Mouse (Mus musculus) lung, embryonic 14.5 days (tissue): ENCODE results near the gene Alx3. TPM values are rescaled to one million over a fixed set of nuclear protein-coding genes. Genes with fewer than 3 reads are reported as not detected.

Experiments
- ATAC-seq: fragments of 200-750 bp; cut with Nextera tagmentation; 2 replicates; pipeline ENCODE4 v1.8.0; 2017; ENCODE audit warnings: mild to moderate bottlenecking, moderate TSS enrichment, moderate library complexity; ENCODE audit not compliant: insufficient read depth
- DNase-seq: peaks from one replicate; pipeline ENCODE4 v3.0.0-alpha.2; 2015
- H3K27ac ChIP-seq: fragments of 300-500 bp; sonication (generic); 2 replicates; pipeline ENCODE4 v1.5.1; 2014; ENCODE audit warnings: low read depth, mild to moderate bottlenecking, moderate library complexity
- H3K27me3 ChIP-seq: fragments of 300-500 bp; sonication (generic); 2 replicates; pipeline ENCODE4 v1.6.1; 2014; ENCODE audit warnings: low read length, control low read depth; ENCODE audit not compliant: insufficient read depth
- H3K36me3 ChIP-seq: fragments of 300-500 bp; sonication (generic); 2 replicates; pipeline ENCODE4 v1.6.1; 2014; ENCODE audit warnings: control low read depth; ENCODE audit not compliant: insufficient read depth
- H3K4me1 ChIP-seq: fragments of 300-500 bp; sonication (generic); 2 replicates; pipeline ENCODE4 v1.6.1; 2014; ENCODE audit warnings: antibody characterized with exemption, control low read depth; ENCODE audit not compliant: insufficient read depth
- H3K4me2 ChIP-seq: fragments of 300-500 bp; sonication (generic); 2 replicates; pipeline ENCODE4 v1.6.1; 2014; ENCODE audit warnings: mild to moderate bottlenecking
- H3K4me3 ChIP-seq: fragments of 300-500 bp; sonication (generic); 2 replicates; pipeline ENCODE4 v1.5.1; 2014; ENCODE audit warnings: low read depth, low read length
- H3K9ac ChIP-seq: fragments of 300-500 bp; sonication (generic); 2 replicates; pipeline ENCODE4 v1.6.1; 2014
- H3K9me3 ChIP-seq: fragments of 300-500 bp; sonication (generic); 2 replicates; pipeline ENCODE4 v1.6.1; 2016; ENCODE audit warnings: low read depth, low read length, control low read depth
- CTCF ChIP-seq: IDR thresholded peaks from 2 replicates; pipeline ENCODE4 v1.5.1; 2016; ENCODE audit warnings: antibody characterized with exemption, low read depth
- WGBS: fragments of 180-500 bp; shearing (Covaris S2); extraction: QIAGEN DNeasy Blood & Tissue Kit; methylation state at CpG from one replicate; pipeline ENCODE4 v1.1.7; 2014; 5-methylcytosine and 5-hydroxymethylcytosine counted together
- polyA plus RNA-seq: library from polyadenylated mRNA; unstranded; fragments of >200 nt; fragmentation: Nextera tagmentation; extraction: Ambion mirVana; gene quantifications from 2 replicates; pipeline ENCODE4 v1.2.1, GENCODE M21; 2014

Gene Alx3
- polyA plus RNA-seq: 0.23 TPM in 1 of 2 replicates, not detected in the other

DNA sequence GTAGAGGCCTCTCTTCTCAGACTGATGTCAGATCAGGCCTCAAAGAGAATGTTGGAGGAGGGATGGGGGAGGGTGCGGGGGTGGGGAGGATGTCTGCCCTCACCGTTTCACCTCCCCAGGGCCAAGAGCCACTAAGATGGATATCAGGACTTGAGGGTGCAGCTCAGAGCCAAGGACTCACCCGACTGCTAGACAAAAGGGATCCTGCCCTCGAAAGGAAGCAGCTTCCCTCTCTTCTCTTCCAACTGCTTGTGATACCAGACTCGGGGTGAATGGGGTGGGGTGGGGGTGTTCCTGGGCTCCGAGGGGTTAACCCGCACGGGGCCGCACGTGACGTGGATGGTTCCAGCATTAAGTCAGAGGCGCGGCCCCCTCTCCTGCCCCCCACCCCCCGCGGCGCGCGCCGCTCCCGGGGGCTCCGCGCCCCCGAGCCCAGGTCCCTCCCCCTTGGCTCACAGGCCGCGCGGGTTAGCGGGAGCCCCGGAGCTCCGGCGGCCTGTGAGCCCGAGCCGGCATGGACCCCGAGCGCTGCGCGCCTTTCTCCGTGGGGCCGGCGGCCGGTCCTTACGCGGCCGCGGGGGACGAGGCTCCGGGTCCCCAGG is at the start of gene Alx3:
Alx3 (plus strand) TSS at position 370 of the 602 bp plus-strand sequence.
- peaks cover 79% of the 10 kb centered on the region for H3K27me3 ChIP-seq
- H3K4me2 ChIP-seq: peak within 1 kb of the TSS; percentile 65
- no peak for TF ChIP-seq CTCF
- no peak within 1 kb of the TSS for H3K27ac ChIP-seq
- H3K4me3 ChIP-seq: peak within 1 kb of the TSS; percentile 40
- DNase-seq: no peak
- peak; percentile 35 for ATAC-seq
- H3K4me1 ChIP-seq: no peaks in the 10 kb centered on the region
- WGBS: under 1% methylated on average over 44 of the region's 46 CpGs
- no peaks in the 10 kb centered on the region for H3K9me3 ChIP-seq
- H3K36me3 ChIP-seq: no peaks in the 10 kb centered on the region
- H3K9ac ChIP-seq: no peak within 1 kb of the TSS; the same call in 1 of the 2 replicates

- H3K36me3 ChIP-seq: no peaks in the 10 kb centered on the region
- ATAC-seq (no peak), DNase-seq (no peak)
- H3K9ac ChIP-seq: no peak overlapping the region
- TF ChIP-seq CTCF: no peak
- no peaks in the 10 kb centered on the region for H3K9me3 ChIP-seq
- no peak overlapping the region for H3K4me3 ChIP-seq
- no peaks in the 10 kb centered on the region for H3K4me1 ChIP-seq
- 55% methylated on average over 5 of the region's 5 CpGs for WGBS
- H3K27ac ChIP-seq: no peak overlapping the region
- H3K4me2 ChIP-seq: no peak overlapping the region
- H3K27me3 ChIP-seq: no peaks in the 10 kb centered on the region
These were observed 49.6 kb upstream of the Alx3 start for GRCm38 (mm10) chr3:107545278-107545677.

- Histone ChIP-seq H3K27me3 (no peaks in the 10 kb centered on the region), H3K9me3 (no peaks in the 10 kb centered on the region), H3K4me3 (no peak overlapping the region), H3K4me1 (no peaks in the 10 kb centered on the region), H3K4me2 (no peak overlapping the region), H3K9ac (no peak overlapping the region), H3K36me3 (no peaks in the 10 kb centered on the region), H3K27ac (no peak overlapping the region)
- TF ChIP-seq CTCF: no peak
- DNase-seq (no peak), ATAC-seq (no peak)
- WGBS: 55% methylated on average over 10 of the region's 10 CpGs
These were observed 49.0 kb upstream of the Alx3 start for GRCm38 (mm10) chr3:107545716-107546412.

DNA sequence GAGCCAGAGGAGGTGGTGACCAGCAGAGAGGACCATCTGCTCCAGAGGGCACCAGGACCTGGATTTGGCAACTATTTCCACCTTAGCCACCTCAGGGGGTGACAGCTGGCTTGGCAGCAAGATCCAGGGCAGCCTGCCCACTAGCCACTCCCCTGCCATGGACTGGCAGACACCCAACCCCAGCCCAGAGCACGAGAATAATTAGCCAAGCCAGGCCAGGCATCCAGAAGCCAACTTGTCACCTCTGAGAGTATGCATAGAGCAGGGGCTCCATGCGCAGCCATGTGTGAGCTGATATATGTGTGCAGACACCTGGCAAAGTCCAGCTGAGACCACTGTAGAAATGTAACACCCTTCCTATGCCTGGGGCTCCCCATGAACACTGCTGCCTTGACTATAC is 47.9 kb upstream of the Alx3 start:
- H3K27ac ChIP-seq: no peak overlapping the region
- 55% methylated on average over 2 of the region's 2 CpGs for WGBS
- ATAC-seq: no peak
- no peaks in the 10 kb centered on the region for H3K27me3 ChIP-seq
- no peak overlapping the region for H3K9ac ChIP-seq
- DNase-seq: no peak
- no peaks in the 10 kb centered on the region for H3K4me1 ChIP-seq
- H3K36me3 ChIP-seq: no peaks in the 10 kb centered on the region
- H3K4me2 ChIP-seq: no peak overlapping the region
- no peak overlapping the region for H3K4me3 ChIP-seq
- no peak for TF ChIP-seq CTCF
- no peaks in the 10 kb centered on the region for H3K9me3 ChIP-seq

DNA sequence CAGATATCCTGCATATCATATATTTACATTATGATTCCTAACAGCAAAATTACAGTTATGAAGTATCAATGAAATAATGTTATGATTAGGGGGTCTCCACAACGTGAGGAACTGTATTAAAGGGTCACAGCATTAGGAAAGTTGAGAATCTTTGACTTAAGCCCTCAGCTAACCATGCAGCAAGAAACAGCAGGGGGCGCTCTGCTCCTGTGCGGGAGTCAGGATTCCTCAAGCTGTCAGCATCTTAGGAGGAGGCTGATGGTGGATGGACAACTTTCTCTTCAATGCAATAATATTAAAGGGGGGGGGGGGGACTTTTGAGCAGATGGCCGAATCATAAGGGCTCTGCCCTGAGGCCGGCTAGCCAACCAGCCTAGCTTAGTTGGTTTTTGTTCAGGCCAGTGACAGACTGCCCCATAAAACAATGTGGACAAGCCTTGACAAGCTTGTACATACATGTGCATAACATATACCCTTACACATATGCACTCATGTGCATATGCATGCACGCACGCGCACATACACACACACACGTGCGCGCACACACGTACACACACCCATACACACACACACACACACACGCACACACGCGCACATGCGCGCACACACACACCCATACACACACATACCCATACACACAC is 44.3 kb upstream of the Alx3 start:
- TF ChIP-seq CTCF: peak; percentile 80
- Histone ChIP-seq H3K9me3 (no peaks in the 10 kb centered on the region), H3K4me2 (no peak overlapping the region), H3K27me3 (no peaks in the 10 kb centered on the region), H3K36me3 (no peaks in the 10 kb centered on the region), H3K4me3 (no peak overlapping the region), H3K27ac (no peak overlapping the region), H3K4me1 (no peaks in the 10 kb centered on the region), H3K9ac (no peak overlapping the region)
- WGBS: 70% methylated on average over 17 of the region's 17 CpGs
- DNase-seq: peak; percentile 91
- ATAC-seq: peak; percentile 58

DNA sequence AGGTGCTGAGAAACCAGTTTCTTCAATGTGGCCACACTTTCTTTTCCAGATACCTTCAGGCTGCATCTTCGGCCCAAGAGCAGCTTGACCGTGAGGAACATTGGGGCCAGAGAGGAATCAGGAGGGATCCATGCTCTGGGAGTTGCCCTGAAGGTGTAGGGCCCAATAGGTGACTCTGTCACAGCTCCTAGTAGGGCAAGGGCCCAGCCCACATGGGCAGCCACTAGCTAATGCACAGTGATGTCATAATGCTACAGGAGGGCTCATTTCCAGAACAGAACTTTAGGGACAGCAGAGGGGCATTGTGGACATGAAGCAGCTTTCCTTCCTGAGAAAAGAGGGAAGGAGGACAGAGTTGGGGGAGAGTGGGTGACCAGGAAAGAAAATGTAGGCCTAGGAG is 40.0 kb upstream of the Alx3 start, which contains the start of gene Ubl4b:
Ubl4b (minus strand) TSS at position 232 of the 400 bp plus-strand sequence.
- Histone ChIP-seq H3K36me3 (no peaks in the 10 kb centered on the region), H3K9ac (no peak within 1 kb of the TSS), H3K27me3 (no peaks in the 10 kb centered on the region), H3K4me3 (no peak within 1 kb of the TSS), H3K27ac (no peak within 1 kb of the TSS), H3K4me2 (no peak within 1 kb of the TSS), H3K4me1 (no peaks in the 10 kb centered on the region; the same call in 1 of the 2 replicates), H3K9me3 (no peaks in the 10 kb centered on the region)
- 76% methylated on average over 2 of the region's 2 CpGs for WGBS
- TF ChIP-seq CTCF: no peak
- no peak for DNase-seq
- ATAC-seq: no peak

DNA sequence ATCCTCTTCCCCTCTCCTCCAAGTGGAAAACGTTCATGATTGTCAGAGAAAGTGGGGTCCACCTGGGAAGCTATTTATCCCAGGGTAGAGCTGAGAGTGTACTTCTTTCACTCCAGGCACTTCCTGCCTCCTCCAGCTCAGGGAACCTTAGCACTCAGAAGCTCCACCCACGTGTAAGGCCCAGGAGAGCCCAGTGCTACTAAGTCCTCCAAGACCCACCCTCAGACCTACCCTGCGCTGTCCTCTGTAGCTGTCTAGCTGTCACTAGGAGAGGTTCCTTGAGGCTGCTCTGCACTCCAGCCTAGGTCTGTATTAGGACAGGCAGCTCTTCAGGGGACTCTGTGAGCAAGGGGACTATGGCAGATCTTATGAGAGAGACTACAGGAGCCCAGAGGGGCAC is 36.1 kb upstream of the Alx3 start:
- Histone ChIP-seq H3K9ac (no peak overlapping the region), H3K4me2 (no peak overlapping the region), H3K27me3 (no peaks in the 10 kb centered on the region), H3K27ac (no peak overlapping the region), H3K36me3 (no peaks in the 10 kb centered on the region), H3K9me3 (no peaks in the 10 kb centered on the region), H3K4me1 (no peaks in the 10 kb centered on the region; the same call in 1 of the 2 replicates), H3K4me3 (no peak overlapping the region)
- ATAC-seq (peak; percentile 36; the same call in 1 of the 2 replicates), DNase-seq (no peak)
- no peak for TF ChIP-seq CTCF
- WGBS: 30% methylated on average over 3 of the region's 3 CpGs
